Mouse (Mus musculus) E14TG2a.4 (cell line): ENCODE results near the gene Sowaha.

Experiments used
- H3K27me3 ChIP-seq: 2 replicates; pipeline ENCODE4 v1.6.1; 2014; ENCODE audit warnings: low read length, control low read depth; ENCODE audit not compliant: insufficient read depth
- H3K36me3 ChIP-seq: 2 replicates; pipeline ENCODE4 v1.6.1; 2014; ENCODE audit warnings: low read length, control low read depth; ENCODE audit not compliant: insufficient read depth
- H3K4me1 ChIP-seq: replicated peaks from 2 replicates; pipeline ENCODE4 v1.6.1; 2014; ENCODE audit warnings: low read depth, low read length, control low read depth
- H3K4me3 ChIP-seq: replicated peaks from 2 replicates; pipeline ENCODE4 v1.5.1; 2014; ENCODE audit warnings: mild to moderate bottlenecking, low read length
- H3K9me3 ChIP-seq: 2 replicates; pipeline ENCODE4 v1.6.1; 2014; ENCODE audit warnings: low read length, control low read depth
- CTCF ChIP-seq: conservative IDR thresholded peaks from 2 replicates; pipeline ENCODE4 v1.5.1; 2014; ENCODE audit warnings: low read length
- NANOG ChIP-seq: IDR thresholded peaks from 2 replicates; pipeline ENCODE4 v1.6.1; 2014; ENCODE audit warnings: borderline replicate concordance, low read length, mixed read lengths
- POU5F1 ChIP-seq: IDR thresholded peaks from 2 replicates; pipeline ENCODE4 v1.6.1; 2014; ENCODE audit warnings: low read length, borderline replicate concordance

Sowaha gene

GRCm38 (mm10) chr11:53457372-53457954 is 22.6 kb downstream of the Sowaha start:
- TF ChIP-seq POU5F1 (no peak), CTCF (0 out of 2 replicates have a peak, but pooled peaks have one; percentile 5), NANOG (no peak)
- Histone ChIP-seq H3K27me3 (peaks cover 87% of the 10 kb centered on the region), H3K36me3 (no peaks in the 10 kb centered on the region), H3K4me3 (peak overlapping the region; percentile 76), H3K4me1 (peaks cover 27% of the 10 kb centered on the region), H3K9me3 (no peaks in the 10 kb centered on the region)

- peaks cover 81% of the 10 kb centered on the region for H3K27me3 ChIP-seq
- TF ChIP-seq NANOG (no peak), POU5F1 (no peak), CTCF (peak; percentile 13; the same call in 1 of the 2 replicates)
- peaks cover 19% of the 10 kb centered on the region for H3K4me1 ChIP-seq
- peak within 1 kb of the TSS; percentile 76 for H3K4me3 ChIP-seq
- no peaks in the 10 kb centered on the region for H3K9me3 ChIP-seq
- H3K36me3 ChIP-seq, result no peaks in the 10 kb centered on the region
Measured at GRCm38 (mm10) chr11:53456474-53457371, 23.4 kb downstream of the Sowaha start, which contains the start of the genes Gm10447 and Shroom1. Gm10447 (minus strand) TSS chr11:53457110. Shroom1 (plus strand) TSS chr11:53457205.

GRCm38 (mm10) chr11:53453031-53453430 is 27.0 kb downstream of the Sowaha start:
- peaks cover 67% of the 10 kb centered on the region for H3K27me3 ChIP-seq
- peaks cover 12% of the 10 kb centered on the region for H3K4me1 ChIP-seq
- H3K4me3 ChIP-seq, result no peak overlapping the region
- H3K9me3 ChIP-seq, result no peaks in the 10 kb centered on the region
- H3K36me3 ChIP-seq, result no peaks in the 10 kb centered on the region
- TF ChIP-seq CTCF (no peak), NANOG (no peak), POU5F1 (no peak)

GRCm38 (mm10) chr11:53452396-53452795 is 27.7 kb downstream of the Sowaha start:
- Histone ChIP-seq H3K36me3 (no peaks in the 10 kb centered on the region), H3K9me3 (no peaks in the 10 kb centered on the region), H3K4me3 (no peak overlapping the region), H3K4me1 (peaks cover 8% of the 10 kb centered on the region), H3K27me3 (peaks cover 61% of the 10 kb centered on the region)
- no peak for TF ChIP-seq POU5F1
- TF ChIP-seq CTCF, result no peak
- no peak for TF ChIP-seq NANOG

- TF ChIP-seq CTCF (no peak), POU5F1 (no peak), NANOG (no peak)
- Histone ChIP-seq H3K4me3 (no peak overlapping the region), H3K4me1 (no peaks in the 10 kb centered on the region; the same call in 1 of the 2 replicates), H3K9me3 (no peaks in the 10 kb centered on the region), H3K27me3 (peaks cover 51% of the 10 kb centered on the region), H3K36me3 (no peaks in the 10 kb centered on the region)
Measured at GRCm38 (mm10) chr11:53451361-53451760, 28.7 kb downstream of the Sowaha start.

GRCm38 (mm10) chr11:53450070-53450705 is 29.9 kb downstream of the Sowaha start:
- TF ChIP-seq CTCF (no peak), POU5F1 (no peak), NANOG (no peak)
- no peaks in the 10 kb centered on the region for H3K9me3 ChIP-seq

GRCm38 (mm10) chr11:53448529-53448928 is 31.5 kb downstream of the Sowaha start:
- peaks cover 28% of the 10 kb centered on the region for H3K27me3 ChIP-seq
- TF ChIP-seq CTCF, result no peak
- no peak for TF ChIP-seq POU5F1
- no peak for TF ChIP-seq NANOG
- H3K4me3 ChIP-seq, result no peak overlapping the region
- H3K36me3 ChIP-seq, result no peaks in the 10 kb centered on the region
- H3K9me3 ChIP-seq, result no peaks in the 10 kb centered on the region
- H3K4me1 ChIP-seq, result peaks cover 13% of the 10 kb centered on the region

More at GRCm38 (mm10) chr11:53450070-53450705, 29.9 kb downstream of the Sowaha start:
- Histone ChIP-seq H3K36me3 (no peaks in the 10 kb centered on the region), H3K4me1 (peaks cover 12% of the 10 kb centered on the region), H3K27me3 (peaks cover 39% of the 10 kb centered on the region), H3K4me3 (0 out of 2 replicates have a peak overlapping the region, but pooled peaks have one; percentile 30)

- Histone ChIP-seq H3K27me3 (peaks cover 27% of the 10 kb centered on the region), H3K36me3 (no peaks in the 10 kb centered on the region), H3K4me1 (peaks cover 13% of the 10 kb centered on the region), H3K9me3 (no peaks in the 10 kb centered on the region), H3K4me3 (no peak overlapping the region)
- TF ChIP-seq CTCF (no peak), NANOG (no peak), POU5F1 (no peak)
Measured at GRCm38 (mm10) chr11:53447996-53448395, 32.1 kb downstream of the Sowaha start.
